Mouse (Mus musculus): Measurements from ENCODE around the gene Hdac11. TPM values are rescaled to one million over a fixed set of nuclear protein-coding genes. Genes with fewer than 3 reads are reported as not detected.
"Not testable (repeated sequence)": the region's sequence is repeated elsewhere in the genome, so short reads cannot be mapped to it uniquely, and the experiment has no call there.

The Hdac11 gene
- total RNA-seq, 2 experiments from 2014 or later, result 174 to 176 TPM

GRCm38 (mm10) chr6:91116244-91117145, 40.0 kb upstream of the Hdac11 start, which contains the start of gene Nup210:
Gene Nup210 (minus strand): TSS chr6:91116829.
- peak within 1 kb of the TSS; percentile 95 for H3K27ac ChIP-seq
- peak; percentile 78 for TF ChIP-seq CTCF (IDR thresholded peaks at IDR 0.05)
- intact Hi-C loops (cut with DNase I), result loop anchor here (5.0 kb wide), 1 partner anchor 129 kb away; the partner anchor contains the start of gene Iqsec1

GRCm38 (mm10) chr6:91117149-91117548, 39.3 kb upstream of the Hdac11 start:
- intact Hi-C loops (cut with DNase I), result loop anchor here (5.0 kb wide), 1 partner anchor 130 kb away; the partner anchor contains the start of gene Iqsec1
- peak in 1 of 2 experiments; percentile 15 for DNase-seq (ENCODE audit: extremely low spot score in 1 of 2, low spot score in 2 of 2)
- TF ChIP-seq CTCF (IDR thresholded peaks at IDR 0.05), result no peak
- peak overlapping the region; percentile 68 for H3K4me3 ChIP-seq
- H3K27ac ChIP-seq, result peak overlapping the region; percentile 53

More at GRCm38 (mm10) chr6:91116244-91117145, 40.0 kb upstream of the Hdac11 start, which contains the start of gene Nup210:
- peak within 1 kb of the TSS; percentile 68 for H3K4me3 ChIP-seq
- peak; percentile 94 to 95 for DNase-seq (ENCODE audit: extremely low spot score in 1 of 2, low spot score in 2 of 2)

GRCm38 (mm10) chr6:91118526-91118925, 37.9 kb upstream of the Hdac11 start:
- H3K27ac ChIP-seq, result no peak overlapping the region
- H3K4me3 ChIP-seq, result no peak overlapping the region
- TF ChIP-seq CTCF (IDR thresholded peaks at IDR 0.05), result no peak
- no peak for DNase-seq (ENCODE audit: extremely low spot score in 1 of 2, low spot score in 2 of 2)
- intact Hi-C loops (cut with DNase I), result loop anchor here (5.0 kb wide), 1 partner anchor 131 kb away; the partner anchor contains the start of gene Iqsec1

DNA sequence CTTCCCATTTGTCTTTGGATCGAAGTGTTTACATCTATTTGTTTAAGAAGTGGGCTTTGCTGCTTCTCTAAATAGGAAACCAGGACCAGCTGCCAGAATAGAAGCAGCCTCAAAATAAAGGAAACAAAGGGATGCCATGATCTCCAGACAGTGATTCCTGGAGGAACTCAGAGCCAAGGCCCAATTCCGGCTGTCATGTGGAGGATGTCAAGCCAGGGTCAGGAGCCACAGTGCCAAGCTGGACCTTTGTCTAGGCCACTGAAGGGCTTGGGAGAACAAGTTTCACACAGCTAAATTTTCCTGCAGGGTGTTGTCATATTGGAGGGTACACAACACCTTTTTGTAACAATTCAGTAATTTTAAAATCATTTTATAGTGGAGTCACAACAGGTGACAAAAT, 36.3 kb upstream of the Hdac11 start:
- DNase-seq (ENCODE audit: extremely low spot score in 1 of 2, low spot score in 2 of 2), result no peak
- Histone ChIP-seq H3K4me3 (no peak overlapping the region), H3K27ac (no peak overlapping the region)
- intact Hi-C loops (cut with DNase I), result no loop called here
- TF ChIP-seq CTCF (IDR thresholded peaks at IDR 0.05), result no peak

DNA sequence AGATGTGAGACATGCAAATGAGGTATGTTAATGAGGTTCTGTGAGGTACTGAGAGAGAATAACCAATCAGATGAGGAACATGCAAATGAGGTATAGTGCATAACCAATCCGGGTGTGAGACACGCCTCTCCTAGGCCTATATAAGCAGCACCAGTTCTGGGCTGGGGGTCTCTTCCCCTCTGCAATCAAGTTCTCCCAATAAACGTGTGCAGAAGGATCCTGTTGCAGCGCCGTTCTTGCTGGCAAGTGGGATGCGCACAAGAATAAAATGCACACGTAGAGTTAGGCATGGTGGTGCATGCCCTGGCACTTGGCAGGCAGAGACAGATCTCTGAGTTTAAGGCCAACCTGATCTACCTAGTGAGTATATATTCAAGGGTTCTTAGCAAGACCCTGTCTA, 35.4 kb upstream of the Hdac11 start:
- DNase-seq (ENCODE audit: extremely low spot score in 1 of 2, low spot score in 2 of 2); H3K27ac ChIP-seq; H3K4me3 ChIP-seq; intact Hi-C loops (cut with DNase I): not testable (repeated sequence)

DNA sequence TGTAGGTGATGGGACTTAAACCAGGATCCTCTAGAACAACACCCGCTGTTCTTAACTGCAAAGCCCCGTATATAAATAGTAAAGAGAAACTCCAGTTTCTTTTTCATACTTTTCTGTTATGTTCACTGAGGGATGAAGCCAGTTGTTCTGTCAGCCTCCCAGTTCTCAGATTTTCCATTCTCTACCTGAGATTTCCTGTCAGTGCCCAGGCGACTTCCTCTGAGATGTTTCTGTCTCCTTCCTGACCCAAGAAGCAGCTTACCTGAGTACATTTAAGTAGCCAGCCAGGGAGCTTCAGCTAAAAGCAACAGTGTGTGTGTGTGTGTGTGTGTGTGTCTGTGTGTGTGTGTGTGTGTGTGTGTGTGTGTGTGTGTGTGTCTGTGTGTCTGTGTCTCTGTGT, 33.0 kb upstream of the Hdac11 start:
- TF ChIP-seq CTCF (IDR thresholded peaks at IDR 0.05), result no peak
- no peak overlapping the region for H3K4me3 ChIP-seq
- H3K27ac ChIP-seq, result no peak overlapping the region
- DNase-seq (ENCODE audit: extremely low spot score in 1 of 2, low spot score in 2 of 2), result no peak
- intact Hi-C loops (cut with DNase I), result no loop called here

GRCm38 (mm10) chr6:91124286-91125227, 31.9 kb upstream of the Hdac11 start:
- intact Hi-C loops (cut with DNase I), result no loop called here
- TF ChIP-seq CTCF (IDR thresholded peaks at IDR 0.05), result no peak
- DNase-seq (ENCODE audit: extremely low spot score in 1 of 2, low spot score in 2 of 2), result no peak
- Histone ChIP-seq H3K27ac (no peak overlapping the region), H3K4me3 (no peak overlapping the region)

GRCm38 (mm10) chr6:91125228-91125585, 31.3 kb upstream of the Hdac11 start:
- TF ChIP-seq CTCF (IDR thresholded peaks at IDR 0.05), result no peak
- Histone ChIP-seq H3K27ac (no peak overlapping the region), H3K4me3 (no peak overlapping the region)
- intact Hi-C loops (cut with DNase I), result no loop called here
- DNase-seq (ENCODE audit: extremely low spot score in 1 of 2, low spot score in 2 of 2), result no peak

- no peak for DNase-seq (ENCODE audit: extremely low spot score in 1 of 2, low spot score in 2 of 2)
- TF ChIP-seq CTCF (IDR thresholded peaks at IDR 0.05), result peak; percentile 31
- intact Hi-C loops (cut with DNase I), result no loop called here
- Histone ChIP-seq H3K27ac (no peak overlapping the region), H3K4me3 (no peak overlapping the region)
Observed at GRCm38 (mm10) chr6:91128996-91129395, 27.5 kb upstream of the Hdac11 start.

DNA sequence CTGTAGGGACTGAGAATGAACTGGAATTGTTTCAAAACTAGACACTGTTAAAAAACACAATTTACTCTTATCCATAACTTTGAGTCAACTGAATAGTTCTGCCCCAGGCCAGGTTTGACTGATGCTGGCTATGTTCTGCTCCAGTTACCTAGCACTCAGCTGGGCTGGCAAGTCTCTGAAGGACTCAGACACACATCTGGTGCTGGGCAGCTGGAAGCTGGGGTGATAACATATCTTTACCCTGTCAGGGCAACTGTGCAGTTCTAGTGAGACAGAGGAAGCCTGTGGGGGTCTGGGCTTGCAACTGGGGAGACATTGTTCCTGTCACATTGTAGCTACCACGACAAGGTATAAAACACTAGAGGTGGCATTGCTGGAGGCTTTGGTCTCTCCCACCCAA, 25.6 kb upstream of the Hdac11 start:
- TF ChIP-seq CTCF (IDR thresholded peaks at IDR 0.05), result no peak
- Histone ChIP-seq H3K27ac (no peak overlapping the region), H3K4me3 (no peak overlapping the region)
- intact Hi-C loops (cut with DNase I), result loop anchor here (10.0 kb wide), 1 partner anchor 466 kb away; no protein-coding TSS in a partner anchor
- no peak for DNase-seq (ENCODE audit: extremely low spot score in 1 of 2, low spot score in 2 of 2)

DNA sequence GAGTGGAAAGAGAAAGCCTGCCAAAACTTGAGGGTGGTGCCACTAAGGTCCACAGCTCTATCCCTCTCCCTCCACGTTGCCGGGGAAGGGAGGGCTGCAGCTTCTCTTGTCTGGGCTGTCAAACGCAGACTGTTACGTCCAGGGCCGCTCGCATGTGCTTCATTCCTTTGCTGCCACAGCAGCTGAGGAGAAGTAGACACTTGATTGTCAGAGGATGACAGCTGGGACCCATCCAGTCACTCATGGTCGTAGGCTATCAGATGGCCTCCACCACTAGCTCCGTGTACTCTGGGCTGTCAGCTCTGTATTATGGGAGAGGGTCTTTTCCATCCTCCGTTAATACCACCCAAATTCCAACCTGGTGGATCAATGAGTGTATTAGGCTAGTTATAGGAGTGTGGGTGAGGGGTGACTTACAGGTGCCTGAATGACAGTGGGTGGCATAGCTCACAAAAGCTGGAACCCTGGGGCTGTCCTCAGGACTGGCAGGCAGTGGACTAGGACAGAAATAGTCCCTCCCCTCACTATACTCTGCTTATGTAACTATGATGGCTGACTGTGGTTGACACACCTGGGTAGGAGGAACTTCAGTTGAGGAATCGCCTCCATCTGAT, 19.0 kb upstream of the Hdac11 start:
- Histone ChIP-seq H3K27ac (no peak overlapping the region), H3K4me3 (no peak overlapping the region)
- TF ChIP-seq CTCF (IDR thresholded peaks at IDR 0.05), result no peak
- intact Hi-C loops (cut with DNase I), result loop anchor here (5.0 to 10.0 kb wide), 2 partner anchors 400 to 473 kb away; no protein-coding TSS in a partner anchor
- DNase-seq (ENCODE audit: extremely low spot score in 1 of 2, low spot score in 2 of 2), result no peak

Measured in left cerebral cortex, adult 2 months (tissue).